In the genomic region with DNA sequence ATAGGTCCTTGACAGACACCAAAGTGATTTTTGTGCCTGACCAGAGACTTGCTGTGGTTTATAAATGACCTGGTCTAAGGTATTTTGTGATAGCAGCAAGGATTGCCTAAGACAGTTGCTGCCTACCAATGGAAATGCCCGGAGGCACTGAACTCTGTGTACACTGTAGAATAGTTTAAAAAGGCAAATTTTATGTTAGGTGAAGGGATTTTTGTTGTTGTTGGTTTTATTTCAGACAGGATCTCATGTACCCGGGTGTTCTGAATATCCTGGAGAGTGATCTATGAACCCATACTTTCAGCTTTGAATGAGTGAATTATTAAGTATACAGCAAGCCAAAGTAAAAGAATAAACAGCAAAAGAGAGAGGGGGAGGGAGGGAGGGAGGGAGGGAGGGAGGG, we compare ENCODE assay signal across 15 mouse cellular contexts.
"Had no signal": no experiment of that assay in that cellular context is flagged by ENCODE, and none has a peak within 500 bp of the region (broad histone marks: within the 10 kb centered on the region; RNA-seq: fewer than 3 reads in every experiment).

No protein-coding gene starts in this region.

- H3K4me3 ChIP-seq: neural tube, embryonic 15.5 days; stomach, embryonic 15.5 days had no signal

- H3K9me3 ChIP-seq: neural tube, embryonic 15.5 days; stomach, embryonic 15.5 days had no signal

- H3K27me3 ChIP-seq: stomach, embryonic 15.5 days had no signal

- H3K4me1 ChIP-seq: neural tube, embryonic 15.5 days; stomach, embryonic 15.5 days had no signal

- H3K27ac ChIP-seq: neural tube, embryonic 15.5 days; stomach, embryonic 15.5 days; stomach, postnatal 0 days had no signal

- DNase-seq: retina, postnatal 1 day; right cerebral cortex, adult 18-20 months; right cerebral cortex, postnatal 14 days; right cerebral cortex, postnatal 25 days; right cerebral cortex, postnatal 4 days; spleen, adult 18-20 months; thymus, adult 18-20 months; thymus, adult 2 months; thymus, postnatal 14 days; thymus, postnatal 25 days; thymus, postnatal 36 days; thymus, postnatal 4 days had no signal

- H3K4me2 ChIP-seq: neural tube, embryonic 15.5 days; stomach, embryonic 15.5 days had no signal

- H3K36me3 ChIP-seq: neural tube, embryonic 15.5 days; stomach, embryonic 15.5 days had no signal

- H3K9ac ChIP-seq: neural tube, embryonic 15.5 days; stomach, embryonic 15.5 days had no signal
